Mouse (Mus musculus) erythroblast, adult 5-6 weeks (primary cell): ENCODE results near the gene Tiprl. TPM values are rescaled to one million over a fixed set of nuclear protein-coding genes. Genes with fewer than 3 reads are reported as not detected.

Source experiments
- ATAC-seq: replicated peaks from 2 replicates; pipeline ENCODE4 v1.8.0; 2016; ENCODE audit warnings: moderate number of reproducible peaks, mild to moderate bottlenecking, moderate TSS enrichment, inconsistent platforms; ENCODE audit not compliant: poor library complexity, low FRiP score, severe bottlenecking
- total RNA-seq, 2 experiments: library from RNA; stranded (forward) in 1 of 2; stranded (reverse) in 1 of 2; fragments of 150-400 nt in 1 of 2; fragments of 200-764, 138-1000 nt in 1 of 2; gene quantifications; 2 replicates each; pipeline versions ENCODE4 v1.2.3 to v1.2.4; 2015 to 2017; ENCODE audit warnings: low replicate concordance in 2 of 2

Tiprl gene
- 3.1 and 10.4 TPM in 2 replicates for total RNA-seq (2015; ENCODE audit: low replicate concordance)
- total RNA-seq (2017; ENCODE audit: low replicate concordance): 7.0 and 29.6 TPM in 2 replicates

DNA sequence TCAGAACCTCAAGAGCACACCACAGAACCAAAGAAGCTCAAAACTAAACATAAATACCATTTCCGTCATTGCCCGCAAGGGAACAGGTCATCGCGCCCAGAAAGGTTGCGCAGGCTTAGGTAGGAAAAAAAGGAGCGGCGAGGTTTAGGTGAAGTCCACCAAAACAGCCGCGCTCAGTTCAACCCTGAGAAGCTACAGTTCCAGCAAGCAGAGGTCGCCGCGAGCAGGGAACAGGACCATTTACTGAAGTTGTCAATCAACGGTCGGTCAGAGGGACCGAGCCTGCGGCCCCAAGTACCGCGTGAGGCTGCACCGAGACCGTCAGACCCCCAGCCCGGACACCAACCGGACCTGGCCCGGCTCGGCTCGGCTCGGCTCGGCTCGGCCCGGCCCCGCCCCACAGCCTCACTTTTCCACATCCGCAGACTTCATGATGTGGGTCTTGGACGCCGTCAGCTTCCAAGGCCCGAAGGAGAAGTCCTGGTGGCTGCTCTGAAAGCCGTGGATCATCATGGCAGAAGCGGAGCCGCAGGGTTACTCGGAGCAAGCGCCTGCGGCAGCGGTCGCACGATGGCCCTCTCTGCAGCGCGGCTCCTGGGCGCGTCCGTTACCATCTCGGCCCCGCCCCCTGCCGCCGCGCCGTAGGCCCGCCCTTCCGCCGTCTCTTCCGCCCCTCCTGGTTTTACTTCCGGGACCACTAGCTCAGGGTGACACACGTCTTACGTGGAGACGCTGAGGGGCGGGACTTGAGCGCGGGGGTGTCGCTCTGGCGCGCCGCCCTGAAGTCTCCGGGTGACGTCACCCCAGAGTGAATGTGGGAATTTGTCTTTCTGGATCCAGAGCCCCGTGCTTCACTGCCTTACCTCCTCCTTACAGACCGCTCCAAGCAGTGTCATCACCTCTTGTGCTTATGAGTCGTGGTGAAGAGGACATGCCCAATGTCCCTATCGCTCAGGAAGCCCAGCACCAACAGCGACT is at the start of gene Tiprl:
Gene Tiprl, minus strand, starts transcription at position 676 of the 978 bp plus-strand sequence.
- ATAC-seq: peak; percentile 98

DNA sequence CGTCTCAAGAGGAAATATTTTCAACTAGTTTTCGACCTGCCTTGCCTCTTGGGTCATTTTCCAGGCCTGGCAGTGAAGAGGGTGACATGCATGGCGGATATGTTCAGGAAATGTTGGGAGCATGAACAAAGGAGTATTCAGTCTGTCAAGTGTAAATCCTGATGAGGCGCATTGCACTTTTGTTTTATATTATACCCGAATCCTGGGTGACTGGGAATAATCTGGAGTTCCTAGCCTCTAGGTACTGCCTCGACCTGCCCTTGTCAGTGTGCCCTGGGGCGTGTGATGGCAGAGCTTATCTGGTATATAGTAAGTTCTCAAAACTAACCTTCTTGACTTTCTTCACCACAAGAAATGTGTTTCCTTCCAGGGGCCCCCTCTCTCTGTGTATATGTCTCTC is 47.3 kb upstream of the Tiprl start:
- ATAC-seq: no peak

DNA sequence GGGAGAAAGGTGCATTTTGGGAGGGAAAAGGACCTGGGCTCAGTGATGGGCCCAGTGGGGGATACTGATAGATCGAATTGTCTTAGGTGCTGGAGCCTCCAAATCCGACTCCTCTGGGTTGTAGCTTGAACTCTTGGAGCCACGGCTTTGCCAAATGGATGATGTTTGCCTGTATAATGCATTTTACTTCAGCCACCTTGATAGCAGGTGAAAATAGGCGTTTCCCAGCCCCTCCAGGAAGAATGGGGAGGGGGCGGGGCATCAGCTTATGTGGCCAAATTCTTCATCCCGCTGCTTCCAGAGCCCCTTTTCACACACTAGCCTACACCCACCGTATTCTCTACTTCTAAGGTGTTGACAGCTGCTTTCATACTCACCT is 46.2 kb upstream of the Tiprl start:
- ATAC-seq: no peak

DNA sequence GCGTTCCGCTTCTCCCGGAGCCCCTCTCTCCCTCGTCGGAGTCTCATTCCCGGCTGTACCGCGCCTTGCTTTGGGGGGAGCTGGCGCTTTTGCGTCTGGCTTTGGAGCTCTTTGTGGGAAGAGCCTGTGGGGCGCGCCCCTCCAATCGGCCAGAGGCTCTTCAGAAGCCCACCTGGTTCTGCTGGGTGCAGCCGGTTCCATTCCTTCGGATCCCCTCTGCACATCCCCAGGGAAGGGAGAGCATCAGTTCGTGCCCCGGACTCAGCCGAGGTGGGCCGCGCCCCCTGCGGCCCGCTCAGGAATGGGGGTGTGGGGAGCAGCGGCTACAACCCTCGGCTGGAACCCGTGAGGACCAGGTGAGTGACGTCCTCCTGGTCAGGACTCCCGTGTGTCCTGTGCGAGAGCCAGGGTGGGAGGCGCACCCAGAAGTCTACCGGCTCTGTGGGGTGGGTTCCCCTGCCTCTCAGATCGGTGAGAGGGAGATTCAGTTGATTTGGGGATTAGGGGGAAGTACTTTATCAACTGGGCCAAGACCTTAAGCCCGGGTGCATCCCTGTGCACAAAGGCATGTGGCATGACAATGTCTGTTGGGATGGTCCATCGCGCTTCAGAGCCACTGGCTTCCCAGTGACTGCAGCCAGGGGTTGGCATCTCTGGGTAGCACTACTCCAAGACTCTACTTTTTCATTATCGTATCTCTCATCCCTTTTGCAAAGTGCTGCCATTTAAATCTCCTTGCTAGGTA is 45.6 kb upstream of the Tiprl start:
- no peak for ATAC-seq

DNA sequence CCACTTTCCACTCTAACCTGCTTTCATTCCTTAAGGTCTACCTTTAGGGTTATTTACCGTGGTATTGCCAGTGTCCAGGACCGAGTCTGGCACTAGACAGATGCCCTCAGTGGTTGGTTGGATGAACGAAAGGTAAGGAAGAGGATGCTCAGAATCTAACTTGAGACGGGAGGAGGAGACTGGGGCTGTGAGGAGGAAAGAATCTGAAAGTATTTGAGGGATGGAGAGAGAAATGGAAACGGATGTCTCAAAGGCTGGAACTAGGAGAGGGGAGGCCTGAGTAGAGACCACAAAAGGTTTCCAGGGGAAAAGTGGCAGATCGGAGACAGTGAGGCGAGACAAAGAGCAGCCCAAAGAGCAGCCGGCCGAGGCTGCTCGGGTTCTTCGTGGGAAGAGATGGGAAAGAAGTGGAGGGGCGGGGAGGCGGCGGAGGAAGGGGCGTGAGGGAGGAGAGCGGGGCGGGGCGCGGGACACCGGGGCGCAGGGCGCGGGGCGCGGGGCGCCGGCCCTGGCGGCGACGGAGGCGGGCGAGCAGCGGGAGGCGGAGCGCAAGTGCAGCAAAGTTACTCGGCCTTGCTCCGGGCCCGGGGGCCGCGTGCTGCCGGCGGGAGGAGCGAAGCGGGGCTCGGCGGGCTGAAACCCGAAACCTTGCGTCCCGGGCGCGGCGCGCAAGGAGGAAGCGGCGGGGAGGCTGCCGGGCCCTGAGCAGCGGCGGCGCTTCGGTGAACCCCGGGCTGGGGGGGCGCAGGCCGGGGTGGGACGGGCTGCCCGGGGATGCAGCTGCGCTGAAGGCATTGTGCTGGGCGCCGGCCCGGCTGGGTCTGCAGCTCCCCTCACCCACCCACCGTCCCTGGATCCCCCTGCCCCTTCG is 44.8 kb upstream of the Tiprl start:
- ATAC-seq: no peak

DNA sequence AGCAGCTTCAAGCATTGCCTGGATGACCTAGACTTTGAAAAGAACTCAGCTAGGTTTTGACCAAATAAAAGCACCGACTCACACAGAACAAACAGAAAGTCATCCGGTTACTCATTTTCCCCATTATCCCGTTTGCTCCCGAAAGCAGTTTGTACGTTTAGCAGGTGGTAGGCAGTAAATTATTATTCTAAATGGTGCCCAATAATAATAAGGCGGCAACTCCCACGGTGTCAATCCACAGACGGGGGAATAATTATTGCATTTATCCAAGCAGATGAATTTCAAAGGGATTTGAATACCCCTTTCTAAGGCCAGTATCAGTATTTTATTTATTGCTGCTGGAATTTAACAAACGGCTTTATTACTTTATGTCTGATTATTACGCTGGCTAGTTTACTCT is 43.9 kb upstream of the Tiprl start:
- no peak for ATAC-seq

DNA sequence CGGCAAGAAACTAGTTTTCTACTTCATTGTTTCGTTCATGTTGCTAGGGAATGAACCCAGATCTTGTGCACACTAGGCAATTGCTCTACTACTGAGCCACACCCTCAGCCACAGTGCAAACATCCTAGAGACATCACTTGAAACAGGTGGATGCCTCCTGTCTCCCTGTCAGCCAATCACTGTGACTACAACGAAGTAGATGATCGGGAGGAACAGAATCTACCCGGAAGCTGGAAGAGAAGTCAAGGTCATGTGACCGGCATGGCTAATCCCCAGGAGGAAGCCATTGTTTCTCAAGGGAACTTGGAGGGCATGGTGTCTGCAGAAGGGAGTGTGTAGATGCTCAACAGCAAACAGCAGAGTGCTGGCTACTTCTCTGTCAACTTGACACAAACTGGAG is 38.1 kb upstream of the Tiprl start:
- no peak for ATAC-seq

DNA sequence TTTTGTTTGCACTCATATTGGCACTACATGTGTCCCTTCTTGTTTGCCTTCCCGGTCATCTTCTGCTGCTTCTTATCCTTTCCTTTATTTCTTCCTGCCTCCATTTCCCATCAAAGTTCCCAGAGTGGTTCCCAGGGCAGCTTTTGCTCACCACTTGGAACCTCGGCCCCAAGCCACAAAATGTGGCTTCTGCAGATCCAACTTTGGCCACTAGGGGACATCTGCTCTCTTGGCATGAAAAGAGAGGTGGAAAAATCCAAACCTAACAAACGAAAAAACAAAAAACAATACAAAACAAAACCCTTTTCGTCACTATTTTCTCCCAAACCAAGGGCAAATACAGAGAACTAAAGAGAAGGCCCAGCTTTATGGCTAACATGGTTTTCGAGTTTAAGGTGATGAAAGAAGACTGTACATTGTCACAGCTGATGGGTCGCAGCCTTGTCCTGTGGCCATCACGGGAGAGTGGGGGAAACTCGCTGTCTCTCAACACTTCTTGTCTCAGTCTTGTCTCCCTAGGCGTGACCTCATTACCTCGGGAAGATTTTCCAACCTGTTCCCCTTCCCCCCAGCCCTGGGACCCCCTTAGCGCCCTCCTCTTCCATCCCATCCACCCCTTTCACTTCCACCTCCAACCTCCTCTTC is 15.4 kb upstream of the Tiprl start:
- ATAC-seq: peak; percentile 84

DNA sequence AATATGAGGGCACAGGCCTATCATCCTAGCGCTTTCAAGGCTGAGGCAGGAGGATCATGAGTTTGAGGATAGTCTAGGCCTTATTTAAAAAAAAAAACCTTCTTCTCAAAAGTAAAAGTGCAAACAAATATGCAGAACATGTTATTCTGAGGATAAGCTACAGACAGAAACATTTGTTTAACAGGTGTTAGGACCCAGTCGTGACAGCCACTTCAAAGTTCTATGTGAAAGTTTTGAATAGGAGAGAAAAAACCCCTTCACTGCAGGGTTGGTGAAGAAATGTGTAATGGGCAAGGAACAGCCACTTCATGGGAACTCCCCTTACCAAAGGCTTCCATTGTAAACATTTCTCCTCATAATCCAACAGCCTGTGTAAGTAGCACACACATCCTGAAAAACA is 13.8 kb upstream of the Tiprl start:
- no peak for ATAC-seq

DNA sequence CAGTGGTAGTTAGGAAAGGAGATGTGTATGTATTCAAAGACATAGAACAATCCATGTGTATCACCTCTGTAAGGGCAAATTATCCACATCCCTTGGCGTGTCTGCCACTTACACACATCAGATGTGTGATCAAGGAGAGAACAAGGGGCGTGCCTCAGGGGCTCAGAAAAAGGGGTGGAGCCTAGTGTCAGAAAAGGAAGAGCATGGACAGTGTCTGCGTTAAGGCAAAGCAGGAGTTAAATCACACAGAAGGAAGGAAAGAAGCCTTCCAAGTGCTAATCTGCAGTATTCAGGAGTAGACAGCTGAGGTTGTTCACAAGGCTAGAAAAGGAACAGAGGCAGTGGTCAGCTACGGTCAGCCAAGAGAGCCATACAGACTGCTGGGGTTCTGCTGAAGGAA is 12.0 kb upstream of the Tiprl start:
- no peak for ATAC-seq

DNA sequence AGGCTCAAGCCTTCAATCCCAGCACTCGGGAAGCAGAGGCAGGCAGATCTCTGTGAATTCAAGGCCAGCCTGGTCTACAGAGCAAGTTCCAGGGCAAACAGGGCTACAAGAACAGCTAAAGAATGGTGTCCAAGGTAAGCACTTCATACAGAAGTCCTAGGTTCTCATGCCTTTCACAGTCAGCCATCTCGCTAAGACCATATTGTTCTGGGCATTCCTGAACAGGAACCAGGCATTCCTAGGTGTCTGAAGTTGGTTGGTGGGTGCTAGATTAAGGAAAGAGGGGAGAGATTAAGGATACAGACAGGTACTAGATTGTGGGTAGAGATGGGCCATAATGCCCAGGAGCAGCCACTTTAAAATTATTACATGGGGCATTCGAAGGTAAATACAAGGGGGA is 11.0 kb upstream of the Tiprl start:
- ATAC-seq: no peak

DNA sequence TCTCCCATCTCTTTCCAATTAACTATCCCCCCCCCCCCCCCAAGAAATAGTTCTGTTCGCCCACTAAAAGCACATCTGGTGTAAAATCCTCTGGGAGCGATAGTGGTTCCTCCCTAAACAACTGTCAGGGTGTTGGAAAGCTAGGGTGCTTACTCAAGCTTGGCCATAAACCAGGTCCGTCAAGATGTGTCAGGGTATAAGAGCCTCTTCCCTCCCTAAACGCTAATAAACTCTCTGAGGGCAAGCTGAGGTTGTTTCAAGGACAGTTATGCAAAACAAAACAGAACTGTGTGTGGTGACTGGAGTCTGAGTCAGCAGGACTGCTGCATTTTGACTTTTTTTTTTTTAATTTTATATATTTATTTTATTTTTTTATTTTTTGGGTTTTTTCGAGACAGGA is 10.3 kb upstream of the Tiprl start:
- no peak for ATAC-seq

DNA sequence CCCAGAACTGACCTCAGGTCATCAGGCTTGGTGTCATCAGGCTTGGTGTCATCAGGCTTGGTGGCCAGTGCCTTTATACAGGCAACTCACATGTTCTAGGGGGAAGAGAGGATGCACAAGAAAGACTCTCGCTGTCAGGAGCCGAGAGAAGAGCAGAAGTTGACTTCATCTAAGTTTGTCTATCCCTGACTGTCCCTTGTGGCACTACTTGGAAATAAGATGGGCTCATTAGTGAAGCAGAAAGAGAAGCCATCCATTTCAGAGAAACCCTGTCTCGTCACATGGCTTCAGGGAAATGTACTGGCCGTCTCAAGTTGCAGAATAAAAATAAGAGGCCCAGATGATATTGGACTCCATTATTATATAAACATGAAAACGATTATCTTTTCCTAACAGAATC is 9.8 kb upstream of the Tiprl start:
- no peak for ATAC-seq

DNA sequence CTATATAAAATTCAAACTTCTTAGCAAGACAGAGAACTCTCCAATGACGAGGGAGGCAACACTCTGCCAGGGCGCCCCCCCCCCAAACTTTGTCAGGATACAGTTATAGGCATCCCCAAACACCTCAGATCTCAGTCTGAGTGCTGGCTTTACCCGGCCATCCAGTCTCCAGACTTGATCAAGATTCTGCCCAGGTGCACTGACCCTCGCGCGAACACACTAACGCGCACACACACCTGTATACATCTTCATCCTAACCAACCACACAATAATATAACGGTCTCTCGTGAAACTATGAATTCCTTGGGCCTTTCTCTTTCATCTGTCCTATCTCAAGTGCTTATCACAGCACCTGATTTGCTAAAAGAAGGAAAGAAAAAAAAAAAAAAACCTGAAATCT is 950 bp downstream of the Tiprl start:
- peak; percentile 6; the same call in 1 of the 2 replicates for ATAC-seq

DNA sequence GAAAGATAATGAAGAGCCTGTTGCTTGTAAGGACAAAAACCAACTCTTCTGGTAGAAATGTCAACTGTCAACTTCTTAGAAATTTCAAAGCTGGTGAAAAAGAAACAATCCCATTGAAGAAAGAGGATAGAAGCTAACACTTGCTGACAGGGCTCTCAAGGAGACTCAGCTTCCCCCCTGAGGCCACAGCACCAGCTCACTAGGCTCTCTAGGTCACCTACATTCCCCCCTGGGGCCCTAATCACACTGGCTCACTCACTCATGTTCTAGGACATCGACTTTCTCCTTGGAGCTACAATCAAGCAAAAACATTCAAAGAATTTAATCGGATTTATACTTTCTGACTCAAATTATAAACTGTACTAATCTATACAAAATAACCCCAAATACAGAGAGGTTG is 3.0 kb downstream of the Tiprl start:
- no peak for ATAC-seq

DNA sequence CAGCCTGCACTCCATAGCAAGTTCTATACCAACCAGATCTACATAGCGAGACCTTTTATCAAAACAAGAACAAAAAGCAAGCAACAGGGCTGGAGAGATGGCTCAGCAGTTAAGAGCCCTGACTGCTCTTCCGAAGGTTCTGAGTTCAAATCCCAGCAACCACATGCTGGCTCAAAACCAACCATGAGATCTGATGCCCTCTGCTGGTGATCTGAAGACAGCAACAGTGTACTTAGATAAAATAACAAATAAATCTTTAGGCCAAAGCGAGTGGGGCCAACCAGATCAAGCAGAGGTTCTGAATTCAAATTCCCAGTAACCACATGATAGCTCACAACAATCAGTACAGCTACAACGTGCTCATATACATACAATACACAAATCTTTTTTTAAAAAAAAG is 6.1 kb downstream of the Tiprl start:
- no peak for ATAC-seq

DNA sequence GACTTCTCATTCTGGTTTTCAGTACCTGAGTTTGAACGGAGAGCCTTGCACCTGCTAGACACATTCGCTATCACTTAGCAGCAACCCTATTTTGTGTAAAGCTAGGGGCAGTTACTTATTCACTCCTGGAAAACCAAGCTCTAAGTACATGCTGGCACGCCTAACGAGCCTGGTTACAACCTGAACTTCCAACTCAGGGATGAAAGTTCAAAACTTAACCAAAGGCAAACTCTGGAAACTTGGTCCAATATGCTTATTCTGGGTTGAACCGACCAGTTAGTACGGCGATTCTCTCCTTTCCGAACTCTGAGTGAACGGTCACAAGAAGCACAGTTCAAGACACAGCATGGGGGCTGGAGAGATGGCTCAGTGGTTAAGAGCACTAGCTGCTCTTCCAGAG is 7.2 kb downstream of the Tiprl start:
- no peak for ATAC-seq

DNA sequence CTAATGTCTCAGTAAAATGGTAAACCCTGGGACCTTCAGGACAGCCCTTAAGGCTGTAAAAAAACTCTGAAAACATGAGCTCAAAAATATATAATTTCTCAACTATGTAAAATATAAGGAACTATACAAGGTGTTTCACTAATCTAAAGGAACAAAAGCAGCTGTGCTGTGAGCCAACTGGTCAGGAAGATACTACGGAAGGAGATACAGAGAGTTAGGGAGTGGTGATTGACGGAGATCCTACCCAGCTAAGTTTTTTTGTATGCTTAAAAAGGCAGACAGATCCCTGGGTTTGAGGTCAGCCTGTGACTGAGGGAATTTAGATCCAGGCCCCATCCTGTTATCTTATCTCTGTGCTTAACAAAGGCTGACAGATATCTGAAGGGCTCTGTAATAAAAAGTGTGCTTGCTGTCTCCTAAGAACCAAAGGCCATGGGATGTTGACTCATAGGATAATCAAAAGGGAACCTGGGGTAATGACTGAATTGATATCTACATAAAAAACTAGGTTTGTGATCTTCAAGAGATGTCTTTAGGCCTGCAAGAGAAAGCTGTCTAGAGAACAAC is 19.7 kb downstream of the Tiprl start:
- no peak for ATAC-seq

DNA sequence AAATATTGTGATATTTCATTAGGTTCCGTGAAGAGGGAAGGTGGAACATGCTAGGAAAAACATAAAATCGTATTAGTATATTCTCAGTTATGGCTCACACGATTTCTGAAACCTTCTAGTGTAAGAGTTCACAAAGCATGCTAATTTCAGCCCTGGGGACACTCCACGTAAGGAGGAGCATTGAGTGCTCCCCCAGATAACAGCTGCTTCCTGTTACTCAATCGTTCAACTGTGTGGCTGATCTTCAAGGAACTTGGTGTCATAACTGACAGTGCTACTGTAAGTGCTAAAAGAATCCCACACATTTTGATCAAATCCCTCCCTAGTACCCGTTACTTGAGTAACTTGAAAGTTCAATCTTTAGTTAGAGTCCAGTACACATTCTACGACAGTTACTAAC is 21.0 kb downstream of the Tiprl start:
- no peak for ATAC-seq
